Mouse (Mus musculus): ENCODE results near the gene Fam72a.

The Fam72a gene

GRCm38 (mm10) chr1:131527281-131528080, at the start of gene Fam72a, which contains the start of gene Srgap2:
Fam72a (plus strand) TSS chr1:131527903.
Srgap2 (minus strand) TSS chr1:131527352.
- DNase-seq (ENCODE audit: low spot score in 2 of 2) = peak; percentile 89 to 96

- no peak for DNase-seq (ENCODE audit: low spot score in 2 of 2)
Measured at GRCm38 (mm10) chr1:131478770-131479305, 48.9 kb upstream of the Fam72a start.

- no peak for DNase-seq (ENCODE audit: low spot score in 2 of 2)
Measured at GRCm38 (mm10) chr1:131481391-131481790, 46.3 kb upstream of the Fam72a start.

- DNase-seq (ENCODE audit: low spot score in 2 of 2) = no peak
Measured at GRCm38 (mm10) chr1:131482242-131482641, 45.5 kb upstream of the Fam72a start.

- DNase-seq (ENCODE audit: low spot score in 2 of 2) = no peak
Measured at GRCm38 (mm10) chr1:131486094-131486850, 41.4 kb upstream of the Fam72a start.

GRCm38 (mm10) chr1:131489312-131489711, 38.4 kb upstream of the Fam72a start:
- no peak for DNase-seq (ENCODE audit: low spot score in 2 of 2)

- DNase-seq (ENCODE audit: low spot score in 2 of 2) = no peak
Measured at GRCm38 (mm10) chr1:131491579-131491978, 36.1 kb upstream of the Fam72a start.

GRCm38 (mm10) chr1:131492360-131492759, 35.3 kb upstream of the Fam72a start:
- DNase-seq (ENCODE audit: low spot score in 2 of 2) = no peak

GRCm38 (mm10) chr1:131493966-131494898, 33.5 kb upstream of the Fam72a start:
- DNase-seq (ENCODE audit: low spot score in 2 of 2) = peak in 1 of 2 experiments; percentile 11

GRCm38 (mm10) chr1:131498231-131498630, 29.5 kb upstream of the Fam72a start:
- DNase-seq (ENCODE audit: low spot score in 2 of 2) = no peak

- DNase-seq (ENCODE audit: low spot score in 2 of 2) = no peak
Measured at GRCm38 (mm10) chr1:131501681-131502080, 26.0 kb upstream of the Fam72a start.

GRCm38 (mm10) chr1:131511131-131511530, 16.6 kb upstream of the Fam72a start:
- no peak for DNase-seq (ENCODE audit: low spot score in 2 of 2)

GRCm38 (mm10) chr1:131511661-131512500, 15.8 kb upstream of the Fam72a start:
- no peak for DNase-seq (ENCODE audit: low spot score in 2 of 2)

GRCm38 (mm10) chr1:131513136-131513535, 14.6 kb upstream of the Fam72a start:
- DNase-seq (ENCODE audit: low spot score in 2 of 2) = no peak

- no peak for DNase-seq (ENCODE audit: low spot score in 2 of 2)
Measured at GRCm38 (mm10) chr1:131514197-131514596, 13.5 kb upstream of the Fam72a start.

- DNase-seq (ENCODE audit: low spot score in 2 of 2) = no peak
Measured at GRCm38 (mm10) chr1:131516588-131516987, 11.1 kb upstream of the Fam72a start.

- no peak for DNase-seq (ENCODE audit: low spot score in 2 of 2)
Measured at GRCm38 (mm10) chr1:131523794-131524193, 3.9 kb upstream of the Fam72a start.

- DNase-seq (ENCODE audit: low spot score in 2 of 2) = peak in 1 of 2 experiments; percentile 48
Measured at GRCm38 (mm10) chr1:131525101-131525585, 2.6 kb upstream of the Fam72a start.

GRCm38 (mm10) chr1:131525586-131526271, 2.0 kb upstream of the Fam72a start:
- DNase-seq (ENCODE audit: low spot score in 2 of 2) = peak; percentile 36 to 40

Measured in cerebellum, postnatal 4 days (tissue).